Mouse (Mus musculus) limb, embryonic 12.5 days (tissue): ENCODE results near the gene 1700029I15Rik. TPM values are rescaled to one million over a fixed set of nuclear protein-coding genes. Genes with fewer than 3 reads are reported as not detected.
"Not testable (repeated sequence)": the region's sequence is repeated elsewhere in the genome, so short reads cannot be mapped to it uniquely, and the experiment has no call there.

Experiments used
- ATAC-seq: fragments of 200-750 bp; cut with Nextera tagmentation; 2 replicates; pipeline ENCODE4 v1.8.0; 2017; ENCODE audit warnings: low read depth, moderate TSS enrichment; ENCODE audit not compliant: insufficient number of reproducible peaks, insufficient read depth, low FRiP score, low TSS enrichment
- H3K27ac ChIP-seq: fragments of 300-500 bp; sonication (generic); 2 replicates; pipeline ENCODE4 v1.5.1; 2016; ENCODE audit warnings: mild to moderate bottlenecking, moderate library complexity
- H3K27me3 ChIP-seq: fragments of 300-500 bp; sonication (generic); 2 replicates; pipeline ENCODE4 v1.6.1; 2016; ENCODE audit warnings: mild to moderate bottlenecking, moderate library complexity
- H3K36me3 ChIP-seq: fragments of 300-500 bp; sonication (generic); 2 replicates; pipeline ENCODE4 v1.6.1; 2016; ENCODE audit warnings: mild to moderate bottlenecking, moderate library complexity
- H3K4me1 ChIP-seq: fragments of 300-500 bp; sonication (generic); replicated peaks from 2 replicates; pipeline ENCODE4 v1.6.1; 2016
- H3K4me2 ChIP-seq: fragments of 300-500 bp; sonication (generic); 2 replicates; pipeline ENCODE4 v1.6.1; 2016; ENCODE audit warnings: mild to moderate bottlenecking, moderate library complexity
- H3K4me3 ChIP-seq: fragments of 300-500 bp; sonication (generic); replicated peaks from 2 replicates; pipeline ENCODE4 v1.5.1; 2016; ENCODE audit warnings: mild to moderate bottlenecking
- H3K9ac ChIP-seq: fragments of 300-500 bp; sonication (generic); replicated peaks from 2 replicates; pipeline ENCODE4 v1.6.1; 2016; ENCODE audit warnings: mild to moderate bottlenecking, moderate library complexity
- H3K9me3 ChIP-seq: fragments of 300-500 bp; sonication (generic); 2 replicates; pipeline ENCODE4 v1.6.1; 2016; ENCODE audit warnings: mild to moderate bottlenecking, moderate library complexity
- WGBS: fragments of 180-500 bp; shearing (Covaris S2); methylation state at CpG from one replicate; pipeline ENCODE4 v1.1.7; 2016; 5-methylcytosine and 5-hydroxymethylcytosine counted together
- polyA plus RNA-seq: library from polyadenylated mRNA; unstranded; fragments of >200 nt; fragmentation: Nextera tagmentation; extraction: Ambion mirVana; gene quantifications from 2 replicates; pipeline ENCODE4 v1.2.1, GENCODE M21; 2016

Gene 1700029I15Rik
- polyA plus RNA-seq, 1 experiment from 2014 or later = 3.0 TPM

GRCm38 (mm10) chr2:92397436-92397835 lies 15.1 kb downstream of the 1700029I15Rik start:
- H3K9me3 ChIP-seq = no peaks in the 10 kb centered on the region
- H3K4me1 ChIP-seq = peaks cover 17% of the 10 kb centered on the region
- H3K27ac ChIP-seq = no peak overlapping the region
- WGBS = 72% methylated on average over 1 of the region's 1 CpGs
- H3K4me3 ChIP-seq = no peak overlapping the region
- H3K36me3 ChIP-seq = no peaks in the 10 kb centered on the region
- ATAC-seq = no peak
- peaks cover 33% of the 10 kb centered on the region for H3K27me3 ChIP-seq
- H3K9ac ChIP-seq = no peak overlapping the region
- H3K4me2 ChIP-seq = no peak overlapping the region

DNA sequence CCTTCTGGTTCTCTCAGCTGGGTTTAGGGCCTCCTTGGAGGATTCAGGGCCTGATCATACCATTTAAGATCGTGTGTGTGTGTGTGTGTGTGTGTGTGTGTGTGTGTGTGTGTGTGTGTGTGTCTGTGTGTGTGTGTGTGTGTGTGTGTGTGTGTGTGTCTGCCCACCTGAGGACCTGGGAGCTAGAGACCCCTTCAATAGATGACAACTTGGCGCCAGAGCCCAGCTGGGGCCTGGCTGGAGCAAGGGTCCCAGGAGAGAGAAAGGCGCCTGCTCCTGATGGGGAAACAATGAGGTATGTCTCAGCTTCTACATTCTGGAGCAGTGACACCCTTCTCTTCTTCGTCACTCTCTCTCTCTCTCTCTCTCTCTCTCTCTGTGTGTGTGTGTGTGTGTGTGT lies 17.5 kb downstream of the 1700029I15Rik start:
- H3K9me3 ChIP-seq, H3K27ac ChIP-seq, H3K4me2 ChIP-seq, H3K9ac ChIP-seq, ATAC-seq, H3K4me1 ChIP-seq, H3K4me3 ChIP-seq: not testable (repeated sequence)
- H3K27me3 ChIP-seq = peaks cover 34% of the 10 kb centered on the region
- peaks cover 18% of the 10 kb centered on the region for H3K36me3 ChIP-seq
- 75% methylated on average over 3 of the region's 4 CpGs for whole genome bisulfite sequencing

GRCm38 (mm10) chr2:92400682-92401081 lies 18.3 kb downstream of the 1700029I15Rik start:
- under 1% methylated on average over 22 of the region's 22 CpGs for WGBS

DNA sequence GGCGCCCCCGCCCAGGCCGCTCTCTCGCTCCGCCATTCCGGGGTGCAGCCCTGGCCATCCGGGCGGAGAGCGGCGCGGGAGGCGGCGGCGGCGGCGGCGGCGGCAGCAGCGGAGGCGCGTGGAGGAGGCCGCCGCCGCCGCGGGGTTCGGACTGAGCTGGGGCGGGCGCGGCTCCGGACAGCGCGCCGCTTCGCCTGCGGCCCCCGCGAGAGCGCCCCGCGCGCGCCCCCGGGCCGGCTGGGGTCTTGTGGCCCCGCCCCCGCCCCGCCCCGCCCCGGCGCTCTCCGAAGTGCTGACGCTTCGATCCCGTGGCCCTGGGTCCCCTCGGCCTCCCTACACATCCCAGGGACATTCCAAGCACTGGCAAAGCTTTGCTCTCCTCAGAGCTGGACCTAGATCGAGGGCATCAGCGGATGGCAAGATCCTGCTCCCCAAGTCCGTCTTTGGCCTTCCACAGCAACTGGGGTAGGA lies 18.8 kb downstream of the 1700029I15Rik start, which contains the start of gene Mapk8ip1:
Gene Mapk8ip1, minus strand, starts transcription at position 173 of the 471 bp plus-strand sequence.
- Histone ChIP-seq H3K4me1 (peaks cover 8% of the 10 kb centered on the region; the same call in 1 of the 2 replicates), H3K36me3 (peaks cover 31% of the 10 kb centered on the region), H3K9ac (peak within 1 kb of the TSS; percentile 66), H3K4me2 (peak within 1 kb of the TSS; percentile 90), H3K27me3 (peaks cover 34% of the 10 kb centered on the region), H3K9me3 (no peaks in the 10 kb centered on the region), H3K27ac (no peak within 1 kb of the TSS), H3K4me3 (peak within 1 kb of the TSS; percentile 68)
- WGBS = 2% methylated on average over 48 of the region's 59 CpGs
- ATAC-seq = peak; percentile 72; the same call in 1 of the 2 replicates

More at GRCm38 (mm10) chr2:92400682-92401081, 18.3 kb downstream of the 1700029I15Rik start:
- Histone ChIP-seq H3K4me2 (peak overlapping the region; percentile 90), H3K9ac (peak overlapping the region; percentile 66), H3K4me3 (peak overlapping the region; percentile 68), H3K9me3 (no peaks in the 10 kb centered on the region), H3K27me3 (peaks cover 34% of the 10 kb centered on the region), H3K4me1 (peaks cover 8% of the 10 kb centered on the region; the same call in 1 of the 2 replicates), H3K27ac (no peak overlapping the region), H3K36me3 (peaks cover 26% of the 10 kb centered on the region)
- no peak for ATAC-seq

DNA sequence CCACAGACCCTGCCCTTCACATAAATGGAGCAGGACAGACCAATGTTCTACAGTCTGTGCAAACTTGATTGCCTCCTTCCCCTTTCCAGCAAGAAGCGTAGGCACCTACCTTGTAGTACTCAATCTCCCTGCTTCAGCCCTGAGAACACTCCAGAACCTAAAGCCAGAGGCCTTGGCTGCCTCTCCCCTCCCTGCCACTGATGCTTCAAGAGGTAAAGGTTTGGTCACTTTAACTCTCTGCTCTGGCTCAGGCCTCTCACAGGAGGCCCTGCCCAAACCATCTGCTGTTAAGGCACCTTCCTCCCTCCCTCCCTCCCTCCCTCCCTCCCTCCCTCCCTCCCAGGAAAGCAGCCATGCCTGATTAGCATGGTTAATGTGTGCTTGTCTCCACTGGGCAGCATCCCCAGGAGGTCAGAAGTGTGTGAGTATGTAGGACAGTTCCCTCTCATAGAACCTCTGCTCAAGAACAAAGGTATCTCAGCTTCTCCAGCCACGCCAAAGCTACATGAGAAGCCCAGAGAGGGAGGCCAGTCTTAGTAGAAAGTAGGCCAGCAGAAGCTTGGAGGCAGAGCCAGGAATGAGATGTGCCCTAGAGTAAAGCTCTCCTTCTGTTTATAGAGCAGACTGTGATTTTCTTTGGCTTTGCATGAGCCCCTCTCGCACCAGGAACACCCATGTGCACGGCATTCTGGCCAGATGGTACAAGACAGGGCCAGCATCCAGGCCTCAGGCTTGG lies 20.4 kb downstream of the 1700029I15Rik start:
- Histone ChIP-seq H3K4me3 (no peak overlapping the region), H3K4me2 (no peak overlapping the region), H3K27ac (no peak overlapping the region), H3K27me3 (peaks cover 29% of the 10 kb centered on the region), H3K4me1 (peaks cover 8% of the 10 kb centered on the region; the same call in 1 of the 2 replicates), H3K36me3 (peaks cover 45% of the 10 kb centered on the region), H3K9ac (no peak overlapping the region), H3K9me3 (no peaks in the 10 kb centered on the region)
- no peak for ATAC-seq
- WGBS = 75% methylated on average over 4 of the region's 4 CpGs

GRCm38 (mm10) chr2:92403776-92404319 lies 21.5 kb downstream of the 1700029I15Rik start:
- Histone ChIP-seq H3K27me3 (peaks cover 29% of the 10 kb centered on the region), H3K4me3 (no peak overlapping the region), H3K4me2 (no peak overlapping the region), H3K4me1 (peaks cover 8% of the 10 kb centered on the region; the same call in 1 of the 2 replicates), H3K27ac (no peak overlapping the region), H3K9ac (no peak overlapping the region), H3K9me3 (no peaks in the 10 kb centered on the region), H3K36me3 (peaks cover 56% of the 10 kb centered on the region)
- 91% methylated on average over 5 of the region's 5 CpGs for WGBS
- no peak for ATAC-seq

- ATAC-seq = no peak
- H3K9ac ChIP-seq = no peak overlapping the region
- 74% methylated on average over 6 of the region's 6 CpGs for WGBS
- no peak overlapping the region for H3K4me3 ChIP-seq
- H3K27me3 ChIP-seq = peaks cover 25% of the 10 kb centered on the region
- H3K9me3 ChIP-seq = no peaks in the 10 kb centered on the region
- no peak overlapping the region for H3K27ac ChIP-seq
- no peak overlapping the region for H3K4me2 ChIP-seq
- peaks cover 8% of the 10 kb centered on the region; the same call in 1 of the 2 replicates for H3K4me1 ChIP-seq
- peaks cover 65% of the 10 kb centered on the region for H3K36me3 ChIP-seq
Measured at GRCm38 (mm10) chr2:92404737-92405136, 22.4 kb downstream of the 1700029I15Rik start.

- ATAC-seq = no peak
- no peak overlapping the region for H3K9ac ChIP-seq
- H3K4me3 ChIP-seq = no peak overlapping the region
- no peak overlapping the region for H3K27ac ChIP-seq
- H3K9me3 ChIP-seq = no peaks in the 10 kb centered on the region
- H3K27me3 ChIP-seq = peaks cover 16% of the 10 kb centered on the region
- peaks cover 74% of the 10 kb centered on the region for H3K36me3 ChIP-seq
- H3K4me2 ChIP-seq = no peak overlapping the region
- H3K4me1 ChIP-seq = peaks cover 7% of the 10 kb centered on the region; the same call in 1 of the 2 replicates
- WGBS = 90% methylated on average over 7 of the region's 7 CpGs
Measured at GRCm38 (mm10) chr2:92405687-92406086, 23.3 kb downstream of the 1700029I15Rik start.

- Histone ChIP-seq H3K36me3 (peaks cover 98% of the 10 kb centered on the region), H3K4me1 (no peaks in the 10 kb centered on the region), H3K9me3 (no peaks in the 10 kb centered on the region), H3K9ac (no peak overlapping the region), H3K4me3 (no peak overlapping the region), H3K27me3 (no peaks in the 10 kb centered on the region), H3K27ac (no peak overlapping the region), H3K4me2 (no peak overlapping the region)
- no peak for ATAC-seq
- WGBS = 93% methylated on average over 18 of the region's 18 CpGs
Measured at GRCm38 (mm10) chr2:92408309-92409045, 26.1 kb downstream of the 1700029I15Rik start.

GRCm38 (mm10) chr2:92411705-92412104 lies 29.4 kb downstream of the 1700029I15Rik start:
- H3K4me2 ChIP-seq = no peak overlapping the region
- H3K4me1 ChIP-seq = no peaks in the 10 kb centered on the region
- no peak overlapping the region for H3K9ac ChIP-seq
- H3K36me3 ChIP-seq = peaks cover 98% of the 10 kb centered on the region
- no peak for ATAC-seq
- H3K9me3 ChIP-seq = no peaks in the 10 kb centered on the region
- H3K4me3 ChIP-seq = no peak overlapping the region
- no peak overlapping the region for H3K27ac ChIP-seq
- WGBS = 91% methylated on average over 10 of the region's 10 CpGs
- no peaks in the 10 kb centered on the region for H3K27me3 ChIP-seq
